Mouse (Mus musculus) heart, postnatal 4 days (tissue): Measurements from ENCODE around the gene Pten. TPM values are rescaled to one million over a fixed set of nuclear protein-coding genes. Genes with fewer than 3 reads are reported as not detected.

ENCODE experiments used
- DNase-seq: peaks from one replicate; pipeline ENCODE4 v3.0.0; 2021
- total RNA-seq, 2 experiments: library from RNA; stranded (reverse); gene quantifications; 2 replicates each; pipeline ENCODE4 v1.2.3; 2021

The Pten gene
- 10 to 100 TPM; 44.9 to 47.2 TPM for total RNA-seq

- peak; percentile 98 for DNase-seq
These were observed at the start of gene Pten for GRCm38 (mm10) chr19:32756900-32757725. Gene Pten, plus strand, starts transcription at chr19:32757497.

- no peak for DNase-seq
These were observed 48.3 kb upstream of the Pten start for GRCm38 (mm10) chr19:32708996-32709395.

- no peak for DNase-seq
These were observed 47.0 kb upstream of the Pten start for GRCm38 (mm10) chr19:32710288-32710687.

GRCm38 (mm10) chr19:32711761-32712541, 45.3 kb upstream of the Pten start:
- DNase-seq = peak; percentile 94

GRCm38 (mm10) chr19:32712588-32713042, 44.7 kb upstream of the Pten start:
- peak; percentile 72 for DNase-seq

- DNase-seq = no peak
These were observed 43.8 kb upstream of the Pten start for GRCm38 (mm10) chr19:32713471-32713870.

- peak; percentile 83 for DNase-seq
These were observed 42.1 kb upstream of the Pten start for GRCm38 (mm10) chr19:32715201-32715600.

- no peak for DNase-seq
These were observed 41.6 kb upstream of the Pten start for GRCm38 (mm10) chr19:32715681-32716080.

- DNase-seq = no peak
These were observed 39.7 kb upstream of the Pten start for GRCm38 (mm10) chr19:32717590-32717989.

- DNase-seq = no peak
These were observed 37.0 kb upstream of the Pten start for GRCm38 (mm10) chr19:32720319-32720718.

- DNase-seq = no peak
These were observed 33.5 kb upstream of the Pten start for GRCm38 (mm10) chr19:32723817-32724216.

GRCm38 (mm10) chr19:32726451-32727325, 30.6 kb upstream of the Pten start:
- no peak for DNase-seq

- no peak for DNase-seq
These were observed 27.5 kb upstream of the Pten start for GRCm38 (mm10) chr19:32729785-32730184.

GRCm38 (mm10) chr19:32732922-32733321, 24.4 kb upstream of the Pten start:
- DNase-seq = no peak

GRCm38 (mm10) chr19:32737844-32738243, 19.5 kb upstream of the Pten start:
- DNase-seq = no peak

- no peak for DNase-seq
These were observed 17.6 kb upstream of the Pten start, which contains the start of gene Atad1 for GRCm38 (mm10) chr19:32739686-32740085. Gene Atad1, minus strand, starts transcription at chr19:32739786.

GRCm38 (mm10) chr19:32740641-32741345, 16.5 kb upstream of the Pten start:
- no peak for DNase-seq

- DNase-seq = peak; percentile 45
These were observed 7.9 kb upstream of the Pten start for GRCm38 (mm10) chr19:32749425-32749824.

GRCm38 (mm10) chr19:32752357-32752756, 4.9 kb upstream of the Pten start:
- no peak for DNase-seq

- no peak for DNase-seq
These were observed 3.9 kb upstream of the Pten start for GRCm38 (mm10) chr19:32753386-32753785.

GRCm38 (mm10) chr19:32754188-32755000, 2.9 kb upstream of the Pten start:
- DNase-seq = no peak
